Mouse (Mus musculus): ENCODE data around the gene Tdrd3.

DNA sequence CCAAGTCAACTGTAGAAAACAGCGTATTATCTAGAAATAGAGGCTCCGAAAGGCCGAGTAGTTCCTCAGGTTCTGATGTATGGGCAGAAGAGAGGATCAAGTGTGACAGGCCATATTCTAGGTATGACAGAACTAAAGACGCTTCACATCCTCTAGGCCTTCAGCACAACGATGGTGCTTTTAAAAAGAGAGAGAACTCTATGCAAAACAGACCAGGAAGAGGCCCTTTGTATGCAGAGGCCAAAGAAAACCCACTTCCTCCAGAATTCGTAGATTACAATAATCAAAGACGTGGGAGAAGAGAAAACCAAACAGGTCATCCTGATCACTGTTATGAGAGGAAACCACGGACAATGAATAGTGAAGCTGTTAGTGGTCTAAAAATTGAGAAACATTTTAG is 89.5 kb downstream of the Tdrd3 start:
- TF ChIP-seq FLI1 (IDR thresholded peaks at IDR 0.05; ENCODE audit: low read length) (no peak), GATA1 (IDR thresholded peaks at IDR 0.05; ENCODE audit: borderline replicate concordance, low read length) (no peak)
